Mouse (Mus musculus) lung, postnatal 10 days (tissue): ENCODE measurements around the gene Gchfr.

Experiments used
- DNase-seq: peaks from one replicate; pipeline ENCODE4 v3.0.0; 2021

Gene Gchfr

GRCm38 (mm10) chr2:119166901-119167865 lies at the start of gene Gchfr:
Gene Gchfr (plus strand): TSS chr2:119167773.
- DNase-seq, result peak; percentile 80

- DNase-seq, result no peak
These were observed 31.2 kb upstream of the Gchfr start for GRCm38 (mm10) chr2:119136346-119136898.

- DNase-seq, result peak; percentile 19
These were observed 22.4 kb upstream of the Gchfr start for GRCm38 (mm10) chr2:119145199-119145598.

- no peak for DNase-seq
These were observed 21.1 kb upstream of the Gchfr start for GRCm38 (mm10) chr2:119146435-119146834.

GRCm38 (mm10) chr2:119147160-119147678 lies 20.4 kb upstream of the Gchfr start:
- DNase-seq, result no peak

- DNase-seq, result no peak
These were observed 19.8 kb upstream of the Gchfr start for GRCm38 (mm10) chr2:119147775-119148174.

- DNase-seq, result no peak
These were observed 15.3 kb upstream of the Gchfr start for GRCm38 (mm10) chr2:119152255-119152654.

- DNase-seq, result no peak
These were observed 12.9 kb upstream of the Gchfr start for GRCm38 (mm10) chr2:119154683-119155082.

GRCm38 (mm10) chr2:119155388-119155787 lies 12.2 kb upstream of the Gchfr start:
- DNase-seq, result no peak

GRCm38 (mm10) chr2:119156081-119156680 lies 11.4 kb upstream of the Gchfr start:
- no peak for DNase-seq

GRCm38 (mm10) chr2:119156681-119157572 lies 10.6 kb upstream of the Gchfr start, which contains the start of gene Rmdn3:
Gene Rmdn3 (minus strand): TSS chr2:119157034.
- peak; percentile 97 for DNase-seq

GRCm38 (mm10) chr2:119157836-119158235 lies 9.7 kb upstream of the Gchfr start:
- DNase-seq, result no peak

GRCm38 (mm10) chr2:119161247-119161646 lies 6.3 kb upstream of the Gchfr start:
- peak; percentile 79 for DNase-seq

GRCm38 (mm10) chr2:119163135-119163534 lies 4.4 kb upstream of the Gchfr start:
- DNase-seq, result no peak

- DNase-seq, result no peak
These were observed 3.6 kb upstream of the Gchfr start for GRCm38 (mm10) chr2:119163999-119164398.

- no peak for DNase-seq
These were observed 2.2 kb upstream of the Gchfr start for GRCm38 (mm10) chr2:119165401-119165800.

GRCm38 (mm10) chr2:119167866-119168256 lies 288 bp downstream of the Gchfr start:
- no peak for DNase-seq

GRCm38 (mm10) chr2:119170282-119170681 lies 2.7 kb downstream of the Gchfr start:
- DNase-seq, result no peak

- peak; percentile 17 for DNase-seq
These were observed 4.0 kb downstream of the Gchfr start for GRCm38 (mm10) chr2:119171574-119171973.

- no peak for DNase-seq
These were observed 4.9 kb downstream of the Gchfr start for GRCm38 (mm10) chr2:119172446-119172845.

GRCm38 (mm10) chr2:119172862-119173576 lies 5.4 kb downstream of the Gchfr start:
- peak; percentile 90 for DNase-seq
